22 mouse cellular contexts compared by ENCODE assay signal in genomic region chr7:98532981-98533380, GRCm38 (mm10). TPM values are rescaled to one million over a fixed set of nuclear protein-coding genes. Genes with fewer than 3 reads are reported as not detected.
DNase-seq lines count a peak whose midpoint lies in the region; ATAC-seq lines count a peak whose summit lies in the region.
"Had no signal": no experiment of that assay in that cellular context is flagged by ENCODE, and none has a peak within 500 bp of the region (broad histone marks: within the 10 kb centered on the region; RNA-seq: fewer than 3 reads in every experiment).

No protein-coding gene starts in this region.

- peak; percentile 21 for ATAC-seq in activated CD4-positive, CD25-positive, alpha-beta regulatory T cell, adult 4 months
- ATAC-seq in inflammation-experienced regulatory T-cells, adult 6 months = peak; percentile 45
- ATAC-seq: forebrain, embryonic 13.5 days; forebrain, embryonic 15.5 days; forebrain, postnatal 0 days; Patski had no signal

- DNase-seq in CD4-positive helper T cell, adult 2 months (ENCODE audit: low read depth, low spot score) = peak; percentile 19
- DNase-seq in CD4-positive, CD25-positive, alpha-beta regulatory T cell, adult 2 months (ENCODE audit: low read depth, low spot score) = peak; percentile 67
- DNase-seq in right cerebral cortex, postnatal 10 days (ENCODE audit: low spot score in 2 of 2) = no peak
- DNase-seq in adrenal gland, postnatal 14 days = no peak
- DNase-seq in testis, postnatal 14 days (ENCODE audit: low spot score) = no peak
- DNase-seq: adrenal gland, adult 8-10 months; adrenal gland, postnatal 25 days; cerebellum, adult 11 months; cerebellum, adult 18-20 months; cerebellum, adult 8-10 months; cerebellum, adult 9-11 months; cerebellum, postnatal 14 days; cerebellum, postnatal 36 days; embryo, embryonic 11 days; forebrain, postnatal 0 days had no signal

RNA-seq across cellular contexts. Expression of gene Lrrc32, which starts 43.9 kb away (rescaled TPM):
- 10 to 100 TPM; 57.2 to 89.2 TPM for polyA plus RNA-seq in activated CD4-positive, CD25-positive, alpha-beta regulatory T cell, adult 4 months (2017; shearing (Covaris generic))
- polyA plus RNA-seq in inflammation-experienced regulatory T-cells, adult 6 months (2017; shearing (Covaris generic)) = 10 to 100 TPM; 13.6 to 50.0 (median 44.7) TPM
- 14.0 and 18.4 TPM in 2 replicates for total RNA-seq in adrenal gland, postnatal 14 days (2021)
- total RNA-seq: common myeloid progenitor, adult 5-6 weeks had no signal
- polyA plus RNA-seq: G1E had no signal

Comparison
In these comparisons a context has a peak if more than half of its experiments do, and no peak if none do; other contexts are left out.
1. DNase-seq: peak in CD4-positive helper T cell, adult 2 months (single experiment) and CD4-positive, CD25-positive, alpha-beta regulatory T cell, adult 2 months (single experiment); none in right cerebral cortex, postnatal 10 days (0 of 2), adrenal gland, postnatal 14 days (single experiment) and testis, postnatal 14 days (single experiment).